8 mouse cellular contexts compared by ENCODE assay signal in the genomic region with DNA sequence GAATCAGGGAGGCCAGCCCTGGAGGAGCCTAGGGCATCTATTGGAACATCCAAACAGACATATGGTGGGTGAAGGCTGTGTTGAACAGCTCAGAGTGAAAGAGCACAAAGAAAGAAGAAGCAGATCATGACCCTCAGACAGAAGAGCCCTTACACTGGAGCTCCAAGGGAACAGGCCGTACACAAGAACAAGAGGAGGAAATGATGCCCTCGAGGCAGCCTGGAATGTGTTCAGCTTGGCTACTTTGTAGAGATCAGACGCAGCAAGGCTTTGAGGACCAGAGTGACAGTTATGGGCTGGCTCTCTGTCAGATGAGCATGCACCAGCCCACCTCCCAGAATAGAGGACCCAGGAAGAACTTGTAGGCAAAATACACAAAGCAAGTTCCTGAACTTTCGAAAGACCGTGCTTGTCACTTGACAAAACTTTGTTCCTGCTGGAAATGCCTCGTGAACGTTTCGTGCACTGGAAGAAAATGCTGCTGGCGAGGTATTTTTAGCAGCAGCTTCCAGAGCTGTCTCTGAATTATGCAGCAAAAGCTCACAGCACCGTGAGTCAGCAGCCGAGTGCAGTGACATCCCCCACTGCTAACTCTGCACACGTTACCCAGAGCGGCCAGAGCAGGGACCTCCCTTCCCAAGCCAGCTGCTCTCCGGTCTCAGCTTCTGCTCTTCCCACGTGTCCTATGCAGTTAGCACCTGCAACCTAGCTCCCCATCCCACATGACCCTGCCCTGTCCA. TPM values are rescaled to one million over a fixed set of nuclear protein-coding genes. Genes with fewer than 3 reads are reported as not detected.
DNase-seq lines count a peak whose midpoint lies in the region; ATAC-seq and TF ChIP-seq lines count a peak whose summit lies in the region.

No protein-coding gene starts in this region.

- peak; percentile 70 for ATAC-seq in embryonic facial prominence, embryonic 14.5 days (ENCODE audit: low read depth)
- ATAC-seq in heart, embryonic 14.5 days (ENCODE audit: insufficient number of reproducible peaks, insufficient read depth, low FRiP score, low read depth) = peak; percentile 64; the same call in 1 of the 2 replicates

- H3K27ac ChIP-seq in embryonic facial prominence, embryonic 14.5 days (replicated peaks; ENCODE audit: low read depth, low read length) = 0 out of 2 replicates have a peak overlapping the region, but pooled peaks have one; percentile 29
- H3K27ac ChIP-seq in heart, embryonic 14.5 days (replicated peaks in 1 of 2; ENCODE audit: control insufficient read depth in 1 of 2, insufficient read depth in 1 of 2, low read depth in 2 of 2, low read length in 2 of 2) = peak overlapping the region; percentile 50 to 78
- H3K27ac ChIP-seq in small intestine, adult 2 months (ENCODE audit: insufficient read depth, low read depth, low read length) = peak overlapping the region; percentile 20; the same call in 1 of the 2 replicates

- H3K27me3 ChIP-seq in embryonic facial prominence, embryonic 14.5 days (replicated peaks; ENCODE audit: control insufficient read depth, insufficient read depth, low read length) = no peaks in the 10 kb centered on the region
- H3K27me3 ChIP-seq in heart, embryonic 14.5 days (ENCODE audit: control insufficient read depth, insufficient read depth, low read length) = peaks cover 4% of the 10 kb centered on the region; the same call in 1 of the 2 replicates
- no peaks in the 10 kb centered on the region for H3K27me3 ChIP-seq in small intestine, adult 2 months (ENCODE audit: control insufficient read depth, insufficient read depth, low read length)

- H3K4me3 ChIP-seq in embryonic facial prominence, embryonic 14.5 days (ENCODE audit: low read depth, low read length) = no peak overlapping the region
- no peak overlapping the region for H3K4me3 ChIP-seq in heart, embryonic 14.5 days (ENCODE audit: control insufficient read depth in 1 of 2, insufficient read depth in 1 of 2, low read depth in 1 of 2, low read length in 2 of 2)
- H3K4me3 ChIP-seq in small intestine, adult 2 months (ENCODE audit: low read depth, low read length) = no peak overlapping the region

- TF ChIP-seq CTCF in small intestine, adult 2 months (IDR thresholded peaks at IDR 0.05; ENCODE audit: extremely low read depth, insufficient read length, insufficient replicate concordance, low read depth, low read length) = no peak

- WGBS in embryonic facial prominence, embryonic 14.5 days = 21% methylated on average over 15 of the region's 15 CpGs
- WGBS in heart, embryonic 14.5 days = 2% methylated on average over 15 of the region's 15 CpGs
- WGBS in small intestine, adult 2 months = 35% methylated on average over 15 of the region's 15 CpGs

- H3K9me3 ChIP-seq in embryonic facial prominence, embryonic 14.5 days (ENCODE audit: control insufficient read depth, low read length) = no peaks in the 10 kb centered on the region
- H3K9me3 ChIP-seq in heart, embryonic 14.5 days (ENCODE audit: control insufficient read depth, low read length) = no peaks in the 10 kb centered on the region

- H3K4me2 ChIP-seq in embryonic facial prominence, embryonic 14.5 days (ENCODE audit: low read depth, low read length) = no peak overlapping the region
- peak overlapping the region; percentile 46 for H3K4me2 ChIP-seq in heart, embryonic 14.5 days (ENCODE audit: low read length)

- H3K9ac ChIP-seq in embryonic facial prominence, embryonic 14.5 days (ENCODE audit: low read depth, low read length) = no peak overlapping the region
- peak overlapping the region; percentile 14 for H3K9ac ChIP-seq in heart, embryonic 14.5 days (ENCODE audit: low read length)

- H3K4me1 ChIP-seq in embryonic facial prominence, embryonic 14.5 days (ENCODE audit: control insufficient read depth, insufficient read depth, low read length) = peaks cover 9% of the 10 kb centered on the region
- peaks cover 18 to 20% of the 10 kb centered on the region in 2 experiments for H3K4me1 ChIP-seq in heart, embryonic 14.5 days (ENCODE audit: control insufficient read depth in 2 of 2, insufficient read depth in 2 of 2, low read length in 2 of 2)
- H3K4me1 ChIP-seq in small intestine, adult 2 months (ENCODE audit: control insufficient read depth, insufficient read depth, insufficient read length, low read length) = peaks cover 5% of the 10 kb centered on the region; the same call in 1 of the 2 replicates

- DNase-seq in ovary, adult 18-20 months (ENCODE audit: low spot score) = peak; percentile 27
- no peak for DNase-seq in ovary, postnatal 36 days (ENCODE audit: low spot score)
- DNase-seq in embryonic facial prominence, embryonic 14.5 days (ENCODE audit: low spot score) = peak; percentile 81
- peak; percentile 66 to 70 for DNase-seq in layer of hippocampus, adult 8-10 months (ENCODE audit: low spot score in 2 of 2)
- peak; percentile 56 for DNase-seq in lung, postnatal 10 days
- DNase-seq in natural killer cell, adult 2 months (ENCODE audit: low spot score in 2 of 2) = no peak

- no peaks in the 10 kb centered on the region for H3K36me3 ChIP-seq in embryonic facial prominence, embryonic 14.5 days (ENCODE audit: control insufficient read depth, insufficient read depth, low read length)
- H3K36me3 ChIP-seq in heart, embryonic 14.5 days (ENCODE audit: control insufficient read depth, insufficient read depth, low read length) = no peaks in the 10 kb centered on the region
- no peaks in the 10 kb centered on the region for H3K36me3 ChIP-seq in small intestine, adult 2 months (ENCODE audit: control insufficient read depth, insufficient read depth, low read length)

- TF ChIP-seq POLR2A in small intestine, adult 2 months (IDR thresholded peaks at IDR 0.05; ENCODE audit: low read depth, low read length) = no peak

RNA-seq across cellular contexts. Expression of gene Zfyve28, which starts 45.9 kb away (rescaled TPM):
- polyA plus RNA-seq in embryonic facial prominence, embryonic 14.5 days (2014; fragmentation: Nextera tagmentation; extraction: Ambion mirVana) = 1.2 and 1.7 TPM in 2 replicates
- 0.32 and 0.42 TPM in 2 replicates for polyA plus RNA-seq in heart, embryonic 14.5 days (2014; fragmentation: Nextera tagmentation; extraction: Ambion mirVana)
- 10 to 100 TPM; 32.5 to 37.0 (median 33.5) TPM for total RNA-seq in layer of hippocampus, adult 8-10 months (2022)
- polyA plus RNA-seq in small intestine, adult 2 months (2012; rRNA removed) = 1.5 and 1.7 TPM in 2 replicates

RNA-seq across cellular contexts. Expression of gene Cfap99, which starts 46.0 kb away (rescaled TPM):
- polyA plus RNA-seq in embryonic facial prominence, embryonic 14.5 days (2014; fragmentation: Nextera tagmentation; extraction: Ambion mirVana) = 0.18 and 0.21 TPM in 2 replicates
- 0.09 TPM in 1 of 2 replicates, not detected in the other for polyA plus RNA-seq in heart, embryonic 14.5 days (2014; fragmentation: Nextera tagmentation; extraction: Ambion mirVana)
- under 1 TPM; 0.52 to 0.85 (median 0.74) TPM for total RNA-seq in layer of hippocampus, adult 8-10 months (2022)
- polyA plus RNA-seq in small intestine, adult 2 months (2012; rRNA removed) = 0.04 TPM in 1 of 2 replicates, not detected in the other

RNA-seq across cellular contexts. Expression of gene Mxd4, which starts 54.9 kb away (rescaled TPM):
- polyA plus RNA-seq in embryonic facial prominence, embryonic 14.5 days (2014; fragmentation: Nextera tagmentation; extraction: Ambion mirVana) = 53.5 and 53.7 TPM in 2 replicates
- polyA plus RNA-seq in heart, embryonic 14.5 days (2014; fragmentation: Nextera tagmentation; extraction: Ambion mirVana) = 33.2 and 34.2 TPM in 2 replicates
- total RNA-seq in layer of hippocampus, adult 8-10 months (2022) = 10 to 100 TPM; 72.5 to 84.4 (median 76.7) TPM
- 82.5 and 154 TPM in 2 replicates for polyA plus RNA-seq in small intestine, adult 2 months (2012; rRNA removed)

Comparison
In these comparisons a context has a peak if more than half of its experiments do, and no peak if none do; other contexts are left out.
1. DNase-seq: peak in ovary, adult 18-20 months (single experiment), embryonic facial prominence, embryonic 14.5 days (single experiment), layer of hippocampus, adult 8-10 months (2 of 2) and lung, postnatal 10 days (single experiment); none in ovary, postnatal 36 days (single experiment) and natural killer cell, adult 2 months (0 of 2).
2. Peak in every context shown above with its lines, with median percentiles within 50 percentile points of each other: H3K27ac ChIP-seq.